Mouse (Mus musculus): ENCODE results near the gene Nqo2. TPM values are rescaled to one million over a fixed set of nuclear protein-coding genes. Genes with fewer than 3 reads are reported as not detected.

Gene Nqo2
- total RNA-seq, 2 experiments from 2014 or later: 8.6 to 14.4 TPM

- ATAC-seq (replicated peaks; ENCODE audit: low FRiP score, poor library complexity, severe bottlenecking): no peak
Measured at GRCm38 (mm10) chr13:33966574-33966973, 2.1 kb downstream of the Nqo2 start.

- no peak for ATAC-seq (replicated peaks; ENCODE audit: low FRiP score, poor library complexity, severe bottlenecking)
Measured at GRCm38 (mm10) chr13:33989625-33990024, 25.1 kb downstream of the Nqo2 start.

GRCm38 (mm10) chr13:33995197-33995596, 30.7 kb downstream of the Nqo2 start:
- peak; percentile 77; the same call in 1 of the 2 replicates for ATAC-seq (replicated peaks; ENCODE audit: low FRiP score, poor library complexity, severe bottlenecking)

- peak; percentile 90 for ATAC-seq (replicated peaks; ENCODE audit: low FRiP score, poor library complexity, severe bottlenecking)
Measured at GRCm38 (mm10) chr13:34002058-34003006, 37.8 kb downstream of the Nqo2 start, which contains the start of the genes Ripk1 and Serpinb6a. Gene Ripk1 (plus strand): TSS chr13:34002363. Gene Serpinb6a (minus strand): TSS chr13:34002794.

GRCm38 (mm10) chr13:34003058-34003457, 38.6 kb downstream of the Nqo2 start:
- peak; percentile 58 for ATAC-seq (replicated peaks; ENCODE audit: low FRiP score, poor library complexity, severe bottlenecking)

- no peak for ATAC-seq (replicated peaks; ENCODE audit: low FRiP score, poor library complexity, severe bottlenecking)
Measured at GRCm38 (mm10) chr13:34007234-34007633, 42.7 kb downstream of the Nqo2 start.

GRCm38 (mm10) chr13:34016927-34017569, 52.6 kb downstream of the Nqo2 start:
- ATAC-seq (replicated peaks; ENCODE audit: low FRiP score, poor library complexity, severe bottlenecking): no peak

GRCm38 (mm10) chr13:34018521-34018920, 54.0 kb downstream of the Nqo2 start:
- ATAC-seq (replicated peaks; ENCODE audit: low FRiP score, poor library complexity, severe bottlenecking): no peak

GRCm38 (mm10) chr13:34021998-34022397, 57.5 kb downstream of the Nqo2 start:
- no peak for ATAC-seq (replicated peaks; ENCODE audit: low FRiP score, poor library complexity, severe bottlenecking)

GRCm38 (mm10) chr13:34032041-34032440, 67.6 kb downstream of the Nqo2 start:
- no peak for ATAC-seq (replicated peaks; ENCODE audit: low FRiP score, poor library complexity, severe bottlenecking)

GRCm38 (mm10) chr13:34035424-34035823, 70.9 kb downstream of the Nqo2 start:
- no peak for ATAC-seq (replicated peaks; ENCODE audit: low FRiP score, poor library complexity, severe bottlenecking)

- no peak for ATAC-seq (replicated peaks; ENCODE audit: low FRiP score, poor library complexity, severe bottlenecking)
Measured at GRCm38 (mm10) chr13:34036726-34037125, 72.2 kb downstream of the Nqo2 start.

GRCm38 (mm10) chr13:34037172-34038055, 72.9 kb downstream of the Nqo2 start, which contains the start of gene Bphl:
Gene Bphl (plus strand): TSS chr13:34037597.
- ATAC-seq (replicated peaks; ENCODE audit: low FRiP score, poor library complexity, severe bottlenecking): peak; percentile 98

- no peak for ATAC-seq (replicated peaks; ENCODE audit: low FRiP score, poor library complexity, severe bottlenecking)
Measured at GRCm38 (mm10) chr13:34038056-34038432, 73.6 kb downstream of the Nqo2 start.

Other genes starting within 250 kb of the Nqo2 start
- not detected in 2 replicates for gene Serpinb6e, start 121.3 kb upstream of the Nqo2 start, total RNA-seq (2015; ENCODE audit: low replicate concordance)
- not detected in 2 replicates for gene Serpinb6e, start 121.3 kb upstream of the Nqo2 start, total RNA-seq (2017; ENCODE audit: low replicate concordance)
- gene Serpinb6c, start 59.0 kb upstream of the Nqo2 start, total RNA-seq (2015; ENCODE audit: low replicate concordance): not detected in 2 replicates
- not detected in 2 replicates for gene Serpinb6c, start 59.0 kb upstream of the Nqo2 start, total RNA-seq (2017; ENCODE audit: low replicate concordance)
- 5.6 and 16.7 TPM in 2 replicates for gene Ripk1, start 37.7 kb downstream of the Nqo2 start, total RNA-seq (2015; ENCODE audit: low replicate concordance)
- 7.0 and 14.8 TPM in 2 replicates for gene Ripk1, start 37.7 kb downstream of the Nqo2 start, total RNA-seq (2017; ENCODE audit: low replicate concordance)
- gene Serpinb6a, start 38.1 kb downstream of the Nqo2 start, total RNA-seq (2015; ENCODE audit: low replicate concordance): 12.9 and 23.2 TPM in 2 replicates
- gene Serpinb6a, start 38.1 kb downstream of the Nqo2 start, total RNA-seq (2017; ENCODE audit: low replicate concordance): 19.1 and 20.9 TPM in 2 replicates
- gene Bphl, start 72.9 kb downstream of the Nqo2 start, total RNA-seq (2015; ENCODE audit: low replicate concordance): 4.8 and 9.4 TPM in 2 replicates
- gene Bphl, start 72.9 kb downstream of the Nqo2 start, total RNA-seq (2017; ENCODE audit: low replicate concordance): 0.94 and 7.2 TPM in 2 replicates
- 6.0 and 7.7 TPM in 2 replicates for gene Tubb2a, start 113.3 kb downstream of the Nqo2 start, total RNA-seq (2015; ENCODE audit: low replicate concordance)
- 8.9 and 9.5 TPM in 2 replicates for gene Tubb2a, start 113.3 kb downstream of the Nqo2 start, total RNA-seq (2017; ENCODE audit: low replicate concordance)
- gene Tubb2b, start 165.8 kb downstream of the Nqo2 start, total RNA-seq (2015; ENCODE audit: low replicate concordance): not detected in 2 replicates
- not detected in 2 replicates for gene Tubb2b, start 165.8 kb downstream of the Nqo2 start, total RNA-seq (2017; ENCODE audit: low replicate concordance)
- 10.4 and 21.3 TPM in 2 replicates for gene Psmg4, start 198.3 kb downstream of the Nqo2 start, total RNA-seq (2015; ENCODE audit: low replicate concordance)
- 14.7 and 14.8 TPM in 2 replicates for gene Psmg4, start 198.3 kb downstream of the Nqo2 start, total RNA-seq (2017; ENCODE audit: low replicate concordance)